Mouse (Mus musculus) forebrain, embryonic 11.5 days (tissue): Measurements from ENCODE around the gene Ntf3. TPM values are rescaled to one million over a fixed set of nuclear protein-coding genes. Genes with fewer than 3 reads are reported as not detected.

Experiments
- ATAC-seq: fragments of 200-750 bp; cut with Nextera tagmentation; replicated peaks from 2 replicates; pipeline ENCODE4 v1.8.0; 2017; ENCODE audit warnings: moderate TSS enrichment; ENCODE audit not compliant: low FRiP score
- DNase-seq: peaks from one replicate; pipeline ENCODE4 v3.0.0-alpha.2; 2017; ENCODE audit warnings: low spot score
- H3K27ac ChIP-seq: fragments of 300-500 bp; sonication (generic); 2 replicates; pipeline ENCODE4 v1.5.1; 2014; ENCODE audit warnings: low read depth, low read length
- H3K27me3 ChIP-seq: fragments of 300-500 bp; sonication (generic); 2 replicates; pipeline ENCODE4 v1.6.1; 2014; ENCODE audit warnings: mild to moderate bottlenecking, low read length, mixed read lengths; ENCODE audit not compliant: control insufficient read depth, insufficient read depth
- H3K36me3 ChIP-seq: fragments of 300-500 bp; sonication (generic); 2 replicates; pipeline ENCODE4 v1.6.1; 2014; ENCODE audit warnings: mild to moderate bottlenecking, low read length, moderate library complexity, mixed read lengths; ENCODE audit not compliant: control insufficient read depth, insufficient read depth
- H3K4me1 ChIP-seq: fragments of 300-500 bp; sonication (generic); replicated peaks from 2 replicates; pipeline ENCODE4 v1.6.1; 2014; ENCODE audit warnings: low read length, mixed read lengths; ENCODE audit not compliant: control insufficient read depth, insufficient read depth
- H3K4me2 ChIP-seq: fragments of 300-500 bp; sonication (generic); 2 replicates; pipeline ENCODE4 v1.6.1; 2014; ENCODE audit warnings: low read depth, mild to moderate bottlenecking, low read length, moderate library complexity, mixed read lengths; ENCODE audit not compliant: severe bottlenecking
- H3K4me3 ChIP-seq: fragments of 300-500 bp; sonication (generic); 2 replicates; pipeline ENCODE4 v1.5.1; 2014; ENCODE audit warnings: low read depth, low read length
- H3K9ac ChIP-seq: fragments of 300-500 bp; sonication (generic); 2 replicates; pipeline ENCODE4 v1.6.1; 2014; ENCODE audit warnings: low read length
- H3K9me3 ChIP-seq: fragments of 300-500 bp; sonication (generic); 2 replicates; pipeline ENCODE4 v1.6.1; 2016; ENCODE audit warnings: low read length, mixed read lengths; ENCODE audit not compliant: control insufficient read depth
- WGBS: fragments of 180-500 bp; shearing (Covaris S2); extraction: QIAGEN DNeasy Blood & Tissue Kit; methylation state at CpG from one replicate; pipeline ENCODE4 v1.1.7; 2014; 5-methylcytosine and 5-hydroxymethylcytosine counted together
- polyA plus RNA-seq: library from polyadenylated mRNA; unstranded; fragments of >200 nt; fragmentation: Nextera tagmentation; extraction: Ambion mirVana; gene quantifications from 2 replicates; pipeline ENCODE4 v1.2.1, GENCODE M21; 2014

Ntf3 gene
- polyA plus RNA-seq, 1 experiment from 2014 or later = 4.1 TPM

- Histone ChIP-seq H3K9me3 (no peaks in the 10 kb centered on the region), H3K27ac (no peak overlapping the region), H3K9ac (no peak overlapping the region), H3K4me3 (no peak overlapping the region), H3K36me3 (no peaks in the 10 kb centered on the region), H3K4me2 (no peak overlapping the region), H3K4me1 (no peaks in the 10 kb centered on the region), H3K27me3 (0 out of 2 replicates have a peak, but pooled peaks cover 2% of the 10 kb centered on the region)
- WGBS = 48% methylated on average over 8 of the region's 8 CpGs
- ATAC-seq (no peak), DNase-seq (no peak)
Observed at GRCm38 (mm10) chr6:126154372-126154982, 12.2 kb downstream of the Ntf3 start.

- no peak overlapping the region for H3K4me3 ChIP-seq
- no peaks in the 10 kb centered on the region for H3K9me3 ChIP-seq
- no peaks in the 10 kb centered on the region for H3K36me3 ChIP-seq
- H3K9ac ChIP-seq = no peak overlapping the region
- H3K27ac ChIP-seq = no peak overlapping the region
- 77% methylated on average over 2 of the region's 2 CpGs for WGBS
- no peak overlapping the region for H3K4me2 ChIP-seq
- no peaks in the 10 kb centered on the region for H3K4me1 ChIP-seq
- 0 out of 2 replicates have a peak, but pooled peaks cover 2% of the 10 kb centered on the region for H3K27me3 ChIP-seq
- no peak for DNase-seq
- no peak for ATAC-seq
Observed at GRCm38 (mm10) chr6:126153154-126153553, 13.6 kb downstream of the Ntf3 start.

- H3K4me2 ChIP-seq = no peak overlapping the region
- no peak overlapping the region for H3K27ac ChIP-seq
- no peak overlapping the region for H3K9ac ChIP-seq
- no peaks in the 10 kb centered on the region for H3K27me3 ChIP-seq
- 82% methylated on average over 5 of the region's 5 CpGs for WGBS
- no peak overlapping the region for H3K4me3 ChIP-seq
- no peaks in the 10 kb centered on the region for H3K9me3 ChIP-seq
- H3K4me1 ChIP-seq = no peaks in the 10 kb centered on the region
- ATAC-seq = no peak
- no peaks in the 10 kb centered on the region for H3K36me3 ChIP-seq
- DNase-seq = no peak
Observed at GRCm38 (mm10) chr6:126143659-126144058, 23.1 kb downstream of the Ntf3 start.

- Histone ChIP-seq H3K27me3 (no peaks in the 10 kb centered on the region), H3K4me2 (no peak overlapping the region), H3K4me3 (no peak overlapping the region), H3K9me3 (no peaks in the 10 kb centered on the region), H3K27ac (no peak overlapping the region), H3K36me3 (no peaks in the 10 kb centered on the region), H3K9ac (no peak overlapping the region), H3K4me1 (no peaks in the 10 kb centered on the region)
- WGBS = 79% methylated on average over 3 of the region's 3 CpGs
- DNase-seq (no peak), ATAC-seq (no peak)
Observed at GRCm38 (mm10) chr6:126142741-126143140, 24.0 kb downstream of the Ntf3 start.

GRCm38 (mm10) chr6:126142021-126142554, 24.6 kb downstream of the Ntf3 start:
- H3K9me3 ChIP-seq = no peaks in the 10 kb centered on the region
- no peak for DNase-seq
- 82% methylated on average over 8 of the region's 8 CpGs for WGBS
- H3K27me3 ChIP-seq = no peaks in the 10 kb centered on the region
- H3K27ac ChIP-seq = no peak overlapping the region
- no peak overlapping the region for H3K4me3 ChIP-seq
- H3K4me1 ChIP-seq = no peaks in the 10 kb centered on the region
- ATAC-seq = no peak
- no peak overlapping the region for H3K9ac ChIP-seq
- no peaks in the 10 kb centered on the region for H3K36me3 ChIP-seq
- H3K4me2 ChIP-seq = no peak overlapping the region

- no peak overlapping the region for H3K9ac ChIP-seq
- H3K27ac ChIP-seq = no peak overlapping the region
- DNase-seq (no peak), ATAC-seq (no peak)
- H3K4me3 ChIP-seq = no peak overlapping the region
- no peaks in the 10 kb centered on the region for H3K4me1 ChIP-seq
- no peaks in the 10 kb centered on the region for H3K9me3 ChIP-seq
- no peak overlapping the region for H3K4me2 ChIP-seq
- H3K27me3 ChIP-seq = no peaks in the 10 kb centered on the region
- H3K36me3 ChIP-seq = no peaks in the 10 kb centered on the region
- WGBS = 74% methylated on average over 13 of the region's 13 CpGs
Observed at GRCm38 (mm10) chr6:126141472-126141871, 25.2 kb downstream of the Ntf3 start.

- Histone ChIP-seq H3K9me3 (no peaks in the 10 kb centered on the region), H3K4me3 (no peak overlapping the region), H3K4me1 (no peaks in the 10 kb centered on the region), H3K27ac (no peak overlapping the region), H3K9ac (no peak overlapping the region), H3K27me3 (no peaks in the 10 kb centered on the region), H3K36me3 (no peaks in the 10 kb centered on the region), H3K4me2 (no peak overlapping the region)
- WGBS = 87% methylated on average over 6 of the region's 6 CpGs
- no peak for ATAC-seq
- DNase-seq = no peak
Observed at GRCm38 (mm10) chr6:126140961-126141360, 25.7 kb downstream of the Ntf3 start.

- H3K4me3 ChIP-seq = no peak overlapping the region
- no peaks in the 10 kb centered on the region for H3K9me3 ChIP-seq
- DNase-seq (no peak), ATAC-seq (no peak)
- no peak overlapping the region for H3K4me2 ChIP-seq
- no peaks in the 10 kb centered on the region for H3K27me3 ChIP-seq
- H3K4me1 ChIP-seq = no peaks in the 10 kb centered on the region
- H3K27ac ChIP-seq = no peak overlapping the region
- H3K36me3 ChIP-seq = no peaks in the 10 kb centered on the region
- WGBS = 86% methylated on average over 2 of the region's 2 CpGs
- no peak overlapping the region for H3K9ac ChIP-seq
Observed at GRCm38 (mm10) chr6:126140416-126140815, 26.3 kb downstream of the Ntf3 start.
